Mouse (Mus musculus) embryo, embryonic 10.5 days (tissue): ENCODE measurements around the gene Pla2g12b.

Source experiments
- DNase-seq: peaks from one replicate; pipeline ENCODE4 v3.0.0-alpha.2; 2015; ENCODE audit warnings: low spot score

Pla2g12b gene

DNA sequence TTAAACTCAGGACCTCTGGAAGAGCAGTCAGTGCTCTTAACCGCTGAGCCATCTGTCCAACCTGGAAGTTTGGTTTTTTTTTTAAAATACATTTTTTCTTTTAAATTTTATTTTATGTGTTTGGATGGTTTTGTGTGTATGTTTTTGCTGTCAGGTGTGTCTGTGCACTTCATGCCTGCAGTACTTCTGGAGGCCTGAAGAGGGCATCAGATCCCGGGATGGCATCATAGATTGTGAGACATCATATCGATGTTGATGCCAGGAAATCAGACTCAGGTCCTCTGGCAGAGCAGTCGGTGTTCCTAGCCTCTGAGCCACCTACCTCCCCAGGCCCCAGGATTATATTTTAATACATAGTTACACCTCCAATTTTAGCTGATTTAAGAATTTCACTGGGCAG, 10.3 kb downstream of the Pla2g12b start:
- no peak for DNase-seq

DNA sequence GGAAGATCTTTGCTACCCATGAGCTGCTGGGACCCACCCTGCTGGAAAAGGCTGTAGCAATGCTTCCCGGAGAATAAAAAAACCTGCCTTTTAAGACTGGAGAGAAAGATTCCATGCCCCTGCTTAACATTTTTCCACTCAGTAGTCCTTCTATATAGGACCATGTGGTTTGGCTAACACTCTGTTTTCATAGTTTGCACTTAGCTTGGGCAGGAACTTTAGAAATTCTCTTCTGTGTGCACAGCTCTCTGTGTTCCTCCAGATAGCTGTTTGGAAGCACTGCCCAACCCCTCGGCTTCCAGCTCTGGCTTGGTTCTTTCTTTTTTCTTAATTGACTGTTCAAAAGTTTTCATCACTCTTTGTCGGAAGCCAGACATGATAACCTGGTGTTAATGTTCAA, 13.2 kb downstream of the Pla2g12b start:
- DNase-seq, result no peak

DNA sequence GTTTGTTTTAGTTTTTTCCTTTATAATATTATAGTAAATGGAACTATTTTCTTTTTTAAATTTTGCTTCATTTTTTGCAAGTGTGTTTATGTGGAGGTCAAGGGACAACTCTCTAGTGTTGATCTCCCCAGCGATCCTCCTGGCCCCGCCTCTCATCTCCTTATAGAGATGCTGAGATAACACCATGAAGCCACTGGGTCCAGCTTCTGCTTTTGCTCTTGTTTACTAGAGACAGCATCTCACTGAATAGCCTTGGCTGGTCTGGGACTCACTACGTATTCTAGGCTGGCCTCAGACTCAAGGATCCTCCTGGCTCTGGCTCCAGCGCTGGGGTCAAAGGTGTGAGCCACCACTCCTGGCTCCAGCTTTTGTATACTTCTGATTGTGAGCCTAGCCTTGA, 16.1 kb downstream of the Pla2g12b start:
- no peak for DNase-seq

DNA sequence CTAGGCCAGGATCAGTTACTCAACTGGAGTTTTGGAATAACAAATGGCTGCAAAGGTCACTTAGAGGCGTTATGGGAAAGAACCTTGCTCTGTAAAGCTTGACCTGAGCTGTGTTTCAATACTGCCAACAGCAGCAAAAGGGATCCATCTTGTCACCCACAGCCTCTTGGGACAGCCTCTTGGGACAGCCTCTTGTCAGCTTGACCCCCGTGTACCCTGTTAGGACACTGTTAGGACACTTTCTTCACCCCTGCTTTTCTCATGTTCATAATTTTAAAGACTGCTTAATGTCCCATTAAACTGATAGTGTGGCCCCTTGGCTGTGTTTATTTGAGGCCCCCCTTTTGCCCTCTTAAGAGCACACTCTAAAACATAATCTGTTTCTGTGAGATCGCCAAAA, 21.0 kb downstream of the Pla2g12b start:
- no peak for DNase-seq

DNA sequence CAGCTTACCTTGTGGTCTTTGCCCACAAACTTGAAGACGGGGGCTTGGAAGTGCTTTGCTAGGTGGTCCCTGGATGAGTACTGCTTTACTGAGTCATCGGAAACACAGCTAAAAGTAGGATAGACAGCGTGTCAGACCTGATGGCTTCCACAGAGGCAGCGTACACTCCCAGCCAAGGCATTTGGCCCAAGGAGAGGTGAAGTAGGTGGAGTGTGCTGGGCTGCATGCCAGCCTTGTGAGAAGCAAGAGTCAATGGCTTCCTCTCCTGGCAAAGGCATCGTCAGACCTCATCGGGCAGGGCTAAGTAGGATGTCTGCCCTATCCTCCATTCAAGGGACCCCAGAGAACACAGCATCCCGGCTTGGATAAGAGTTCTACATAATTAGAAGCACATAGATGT, 21.9 kb downstream of the Pla2g12b start:
- no peak for DNase-seq

DNA sequence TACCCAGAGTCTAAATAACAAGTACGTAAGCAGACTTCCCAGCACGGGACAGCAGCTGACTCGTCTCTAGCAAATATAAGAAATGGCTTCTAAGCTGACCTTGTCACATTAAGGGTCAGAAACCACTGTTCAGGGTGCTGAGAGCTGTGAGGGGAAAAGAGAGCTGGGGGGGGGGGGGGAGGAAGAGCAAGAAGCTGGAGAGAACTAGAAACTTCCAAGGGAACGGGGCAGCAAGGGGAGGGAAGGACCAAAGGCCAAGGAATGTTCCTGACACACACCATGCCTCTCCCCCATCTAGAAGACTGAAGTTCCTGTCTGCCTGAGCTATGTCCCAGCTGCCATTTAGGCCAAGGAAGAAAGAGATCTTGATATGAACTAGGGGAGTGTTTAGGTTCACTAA, 22.9 kb downstream of the Pla2g12b start:
- no peak for DNase-seq

DNA sequence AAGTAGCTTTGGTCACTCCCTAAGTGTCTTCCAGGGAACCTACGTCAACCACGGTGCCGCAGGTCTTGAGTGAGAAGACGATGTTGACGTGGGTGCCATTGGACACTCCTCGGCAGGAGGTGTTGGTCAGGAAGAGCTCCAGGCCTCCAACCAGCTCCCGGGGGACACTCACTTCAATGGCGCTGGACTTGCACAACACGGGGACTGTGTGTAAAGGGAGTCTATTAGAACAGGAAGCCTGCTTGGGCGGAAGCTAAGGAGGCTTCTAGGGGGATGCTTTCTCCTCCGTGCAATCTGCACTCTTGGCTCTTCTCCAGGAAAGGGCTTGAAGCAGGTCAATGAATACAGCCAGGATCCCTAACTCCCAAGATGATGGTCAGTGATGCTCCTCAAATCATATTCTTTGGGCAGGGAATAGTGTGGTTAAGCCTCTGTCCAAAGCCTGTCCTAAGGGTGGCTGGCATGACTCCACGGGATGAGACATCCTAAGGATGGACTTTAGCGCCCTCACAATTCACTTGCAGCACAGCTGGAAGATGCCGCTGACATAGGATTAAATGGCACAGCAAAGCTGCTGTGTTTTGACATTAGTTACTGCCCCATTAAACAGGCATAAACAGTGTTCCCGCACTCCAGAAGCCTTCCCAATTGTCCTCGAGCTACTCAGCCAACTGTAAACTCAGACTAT, 26.1 kb downstream of the Pla2g12b start:
- no peak for DNase-seq

DNA sequence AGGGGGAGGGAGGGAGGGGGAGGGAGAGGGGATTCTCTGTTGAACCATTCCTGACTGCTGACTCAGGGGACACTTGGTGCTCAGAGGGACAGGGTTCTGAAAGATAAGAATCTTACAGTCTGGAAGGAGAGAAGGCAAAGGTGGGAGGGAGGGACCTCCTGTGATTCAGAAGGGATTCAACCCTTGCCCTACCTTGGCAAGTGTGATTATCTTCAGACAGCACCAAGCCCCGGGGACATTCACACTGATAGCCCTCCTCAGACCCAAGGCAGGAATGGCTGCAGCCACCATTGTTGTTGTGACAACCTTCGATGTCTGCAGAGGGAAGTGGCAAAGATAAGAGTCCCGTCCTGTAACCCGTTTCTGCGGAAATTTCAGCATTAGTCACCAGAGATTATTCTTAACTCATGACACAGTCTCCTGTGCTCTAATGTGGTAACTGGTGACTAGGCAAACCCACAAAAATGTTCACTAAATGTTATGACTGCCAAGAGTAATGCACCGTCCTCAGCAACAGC, 27.3 kb downstream of the Pla2g12b start:
- DNase-seq, result no peak

DNA sequence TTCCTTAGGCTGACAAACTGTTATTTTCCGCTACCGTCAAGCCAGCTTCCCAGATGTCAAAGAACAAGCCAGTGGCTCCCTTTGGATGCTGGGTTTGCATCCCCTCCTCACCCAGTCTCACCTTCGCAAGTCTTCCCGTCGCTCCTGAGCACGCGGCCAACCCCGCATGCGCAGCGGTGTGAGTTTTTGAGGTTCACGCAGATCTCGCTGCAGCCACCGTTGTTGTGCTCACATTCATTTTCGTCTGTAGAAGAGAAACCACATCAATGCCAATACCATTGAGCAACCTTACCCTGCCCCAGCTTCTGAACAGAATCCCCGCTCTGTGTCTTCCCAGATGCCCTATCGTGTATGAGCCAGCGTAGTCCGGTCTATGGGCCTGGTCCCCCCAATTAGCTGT, 32.3 kb downstream of the Pla2g12b start:
- no peak for DNase-seq

DNA sequence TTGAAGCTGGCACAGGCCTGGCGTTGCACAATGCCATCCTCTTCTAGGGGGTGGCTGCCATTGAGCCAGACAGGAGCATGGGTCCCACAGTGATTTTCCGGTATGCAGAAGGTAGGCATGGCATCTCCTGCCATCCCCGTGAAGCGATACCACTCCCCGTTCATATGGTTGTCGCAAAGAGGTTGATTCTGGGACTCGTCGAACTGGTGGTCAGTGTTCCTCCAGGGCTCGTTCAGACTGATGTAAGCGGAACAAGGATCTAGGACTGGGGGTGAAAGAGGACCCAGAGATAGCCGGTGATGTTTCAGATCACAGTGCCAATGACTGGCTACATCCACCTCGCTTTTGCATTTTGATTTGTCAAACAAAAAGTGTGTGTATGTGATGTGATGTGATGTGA, 35.2 kb downstream of the Pla2g12b start:
- no peak for DNase-seq

DNA sequence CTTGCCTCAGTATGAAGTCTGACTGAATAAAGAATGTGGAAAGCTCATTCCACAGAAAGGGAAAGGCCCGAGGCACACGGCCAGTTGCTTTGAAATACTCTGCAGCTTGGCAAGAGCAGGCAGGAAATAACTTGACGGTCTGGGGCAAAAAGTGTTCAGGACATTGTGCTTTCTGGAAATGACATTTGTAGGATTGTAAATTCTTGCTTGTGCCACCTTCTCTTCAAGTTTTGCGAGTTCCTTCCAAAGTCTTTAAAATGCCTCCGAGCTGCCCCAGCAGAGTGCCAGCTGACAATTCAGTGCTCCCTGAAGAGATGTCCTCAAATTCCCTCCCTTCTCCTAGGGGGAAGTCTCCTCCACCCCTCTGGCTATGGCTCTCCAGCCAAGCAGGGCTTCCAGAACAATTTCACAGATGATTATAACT, 36.1 kb downstream of the Pla2g12b start:
- DNase-seq, result no peak

DNA sequence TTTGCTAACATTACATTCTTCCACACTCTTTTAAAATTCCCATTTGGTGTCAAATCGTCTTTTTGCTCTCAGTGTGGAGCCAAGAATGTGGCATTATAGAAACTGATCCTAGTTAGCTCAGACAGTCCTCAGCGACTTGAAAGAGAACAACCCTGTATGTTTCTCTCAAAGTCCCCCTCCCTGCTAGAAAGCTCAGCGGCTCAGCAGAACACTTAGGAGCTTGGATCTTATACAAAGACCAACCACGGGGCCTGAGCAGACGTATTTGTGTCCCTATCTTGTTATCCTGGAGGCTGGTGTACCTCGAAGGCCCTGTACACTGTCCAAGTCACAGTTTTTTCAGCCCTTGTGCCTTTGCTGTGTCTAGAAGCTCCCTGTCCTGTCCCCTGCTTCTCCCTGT, 36.7 kb downstream of the Pla2g12b start:
- DNase-seq, result no peak

DNA sequence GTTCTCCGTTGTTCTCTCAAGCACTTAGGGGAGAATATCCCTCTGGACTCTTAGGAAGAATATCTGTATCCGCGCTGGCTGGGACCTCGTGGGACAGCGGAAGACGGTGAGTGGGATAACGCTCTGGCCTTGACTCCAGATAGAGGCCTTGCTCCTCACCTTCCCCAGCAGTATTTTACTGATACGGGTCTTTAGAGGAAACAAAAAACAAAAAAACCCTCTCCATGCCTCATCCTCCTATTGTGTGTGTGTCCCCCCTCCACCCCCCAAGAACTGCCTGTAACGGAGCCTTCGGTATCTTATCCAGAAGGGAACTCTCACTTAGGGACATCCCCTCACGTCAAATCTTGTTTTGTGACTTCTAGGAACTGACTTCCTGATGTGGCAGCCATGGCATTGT, 38.3 kb downstream of the Pla2g12b start, which contains the start of gene Oit3:
TSS of gene Oit3 (minus strand) at position 44 of the 400 bp plus-strand sequence.
- DNase-seq, result no peak

DNA sequence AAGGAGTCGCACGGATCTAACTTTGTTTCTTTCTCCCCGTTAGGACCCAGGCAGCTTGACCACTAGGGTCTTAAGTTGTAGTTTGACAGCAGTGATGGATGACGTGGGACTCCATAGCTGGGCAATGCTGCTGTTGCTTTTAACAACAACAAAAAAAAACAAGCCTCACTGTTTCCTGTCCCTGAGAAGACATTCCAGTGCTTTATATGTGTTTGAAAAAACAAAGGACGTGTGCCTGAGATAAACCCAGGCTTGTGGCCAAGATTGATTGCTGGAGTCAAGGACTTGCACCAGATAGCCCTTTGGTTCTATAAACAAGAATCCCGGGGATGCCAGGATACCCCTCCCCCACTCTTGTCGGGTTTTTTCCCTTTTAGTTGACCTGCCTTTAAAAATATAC, 39.8 kb downstream of the Pla2g12b start:
- peak; percentile 61 for DNase-seq

DNA sequence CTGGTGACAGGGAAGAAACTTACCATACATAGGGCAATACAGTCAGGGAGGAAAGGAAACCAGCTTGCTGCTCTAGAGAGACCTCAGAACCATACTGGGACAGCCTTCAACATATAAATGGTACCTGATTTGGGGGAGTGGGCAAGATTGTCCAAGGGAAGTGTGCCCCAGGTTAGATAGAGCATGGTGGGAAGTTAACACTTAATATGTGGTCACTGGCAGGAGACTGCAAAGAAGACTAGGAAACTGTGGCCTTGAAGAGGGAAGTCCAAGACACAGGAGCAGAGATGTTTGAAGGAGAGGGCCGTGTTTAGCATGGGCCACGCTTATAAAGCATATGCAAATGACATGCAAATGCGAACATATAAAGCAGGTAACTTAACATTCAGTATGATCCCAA, 40.6 kb downstream of the Pla2g12b start:
- DNase-seq, result no peak

DNA sequence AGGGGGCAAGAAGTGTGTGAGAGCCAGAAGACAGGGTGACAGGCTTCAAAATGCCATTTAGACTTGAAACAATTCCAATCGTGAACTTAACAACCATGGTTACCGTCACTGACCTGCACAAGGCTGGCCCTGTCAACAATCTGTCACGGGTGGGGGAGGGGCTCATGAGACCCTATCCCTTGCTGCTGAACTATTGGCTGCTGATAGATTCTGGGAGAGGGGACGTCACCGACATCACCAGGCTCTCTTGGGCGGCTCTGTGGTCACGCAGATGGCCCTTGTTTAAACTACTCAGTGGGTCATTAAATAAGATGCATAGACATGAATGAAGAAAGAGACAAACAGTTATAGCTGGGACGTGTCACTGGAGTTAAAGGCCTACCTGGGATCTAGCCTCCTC, 41.2 kb downstream of the Pla2g12b start:
- peak; percentile 27 for DNase-seq

DNA sequence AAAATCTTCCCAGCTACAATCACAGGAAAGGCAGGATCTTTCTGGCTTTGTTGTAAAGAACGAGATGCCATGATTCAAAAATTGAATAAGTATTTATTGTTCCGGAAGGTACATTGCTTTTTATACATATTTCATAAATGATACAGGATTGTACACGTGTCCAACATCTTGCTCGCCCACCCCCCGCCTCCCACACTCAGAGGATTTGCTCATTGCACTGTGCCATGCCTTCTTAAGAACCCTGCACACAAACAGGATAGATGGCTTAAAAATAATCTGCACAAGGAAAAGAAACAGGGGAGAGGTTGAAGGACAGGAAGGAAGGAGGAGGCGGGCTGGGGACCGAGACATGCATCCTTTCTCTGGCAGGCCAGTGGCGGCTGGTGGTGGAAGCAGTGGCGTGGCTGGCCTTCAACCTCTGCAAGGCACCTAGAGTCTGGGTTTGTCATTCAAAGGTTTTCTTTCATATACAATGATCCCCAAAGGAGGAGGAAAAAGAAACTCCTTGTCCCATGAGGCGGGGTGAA, 43.5 kb downstream of the Pla2g12b start:
- no peak for DNase-seq

DNA sequence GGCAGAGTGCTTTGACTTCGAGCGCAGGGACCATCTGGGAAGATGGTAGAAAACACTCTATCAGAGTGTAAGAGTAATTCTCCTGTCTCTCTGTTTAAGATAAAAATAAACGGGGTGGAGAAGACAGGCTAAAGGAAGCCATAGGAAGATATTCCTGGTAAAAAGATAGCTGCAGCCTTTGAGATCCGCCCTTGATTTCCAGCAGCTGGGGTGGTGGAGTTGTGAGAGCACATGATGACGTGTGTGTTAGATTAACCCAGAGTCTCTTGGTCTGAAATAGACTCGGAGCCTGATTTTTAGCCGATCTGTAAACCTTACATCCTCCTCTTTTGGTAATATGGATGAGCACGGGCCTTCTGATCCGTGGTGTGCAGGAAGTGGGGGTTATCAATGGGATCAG, 44.1 kb downstream of the Pla2g12b start:
- DNase-seq, result no peak

DNA sequence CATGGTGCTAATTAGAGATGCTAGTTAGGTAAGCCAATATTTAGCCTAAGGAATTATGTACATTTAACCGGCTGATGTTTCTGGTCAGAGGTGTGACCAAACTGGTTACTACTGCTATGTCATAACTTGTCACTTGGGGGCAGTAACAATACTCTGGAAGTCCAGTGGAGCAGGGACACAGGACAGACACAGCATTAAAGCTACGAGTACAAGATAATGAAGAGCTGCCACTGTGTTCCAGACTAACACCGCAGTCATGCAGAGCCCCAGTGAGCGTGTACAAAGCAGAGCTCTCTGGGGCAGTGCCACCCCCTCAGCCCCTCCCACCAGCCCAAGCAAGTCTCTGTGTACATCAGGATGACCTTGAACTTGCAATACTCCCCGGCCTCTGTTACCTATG, 48.4 kb downstream of the Pla2g12b start:
- DNase-seq, result peak; percentile 78

DNA sequence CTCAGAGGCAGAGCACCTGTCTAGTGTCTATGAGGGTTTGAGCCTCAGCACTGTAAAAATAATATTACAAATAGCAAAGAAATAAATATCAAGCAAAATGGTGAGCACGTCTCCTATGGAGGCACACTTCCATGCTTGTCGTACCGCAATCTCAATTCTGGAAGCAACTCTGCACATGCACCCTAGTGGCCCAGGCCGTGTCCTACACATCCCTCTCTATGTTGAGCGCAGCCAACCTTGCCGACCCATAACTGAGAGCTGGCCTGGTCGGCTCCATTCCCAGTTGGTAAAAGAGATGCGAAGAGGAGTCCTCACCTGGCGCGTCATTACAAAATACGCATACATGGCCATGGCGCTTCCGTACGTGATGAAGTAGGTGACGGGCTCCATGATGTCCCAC, 51.2 kb downstream of the Pla2g12b start:
- DNase-seq, result no peak

DNA sequence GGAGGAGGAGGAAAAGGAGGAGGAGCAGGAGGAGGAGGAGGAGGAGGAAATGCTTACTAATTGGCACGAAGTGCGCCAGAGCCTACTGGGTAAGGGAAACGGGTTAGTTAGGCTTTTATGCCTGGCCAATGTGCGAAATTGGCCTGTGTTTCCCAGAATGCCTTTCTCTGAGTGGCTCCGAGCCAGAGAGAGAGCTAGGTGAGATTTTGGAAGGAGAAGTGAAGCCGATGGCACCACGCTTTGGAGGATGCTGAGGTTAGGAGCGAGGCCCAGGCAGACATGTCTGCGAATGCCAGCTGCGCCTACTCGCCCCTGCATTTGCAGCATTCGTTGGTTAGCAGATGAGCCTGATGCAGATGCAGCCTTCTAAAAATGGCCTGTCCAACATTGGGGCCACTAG, 56.3 kb downstream of the Pla2g12b start:
- DNase-seq, result no peak

DNA sequence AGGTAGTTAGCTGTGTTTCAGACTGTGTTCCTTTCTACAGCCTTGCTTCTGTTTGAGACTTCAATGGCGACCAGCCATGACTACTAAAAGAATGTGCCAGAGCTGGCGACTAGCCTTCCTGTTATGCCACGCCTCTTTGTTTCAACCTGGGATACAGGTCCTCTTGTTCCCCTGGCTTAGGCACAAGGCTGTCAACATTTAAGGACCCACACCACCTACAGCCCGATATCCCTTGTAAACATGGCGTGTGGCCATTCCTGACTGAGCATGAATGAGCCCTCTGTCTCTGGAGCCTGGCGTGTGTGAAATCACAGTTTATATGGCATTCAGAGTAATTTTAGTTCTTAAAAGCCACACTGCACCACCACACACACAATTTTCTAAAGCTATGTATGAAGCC, 58.8 kb downstream of the Pla2g12b start:
- no peak for DNase-seq

DNA sequence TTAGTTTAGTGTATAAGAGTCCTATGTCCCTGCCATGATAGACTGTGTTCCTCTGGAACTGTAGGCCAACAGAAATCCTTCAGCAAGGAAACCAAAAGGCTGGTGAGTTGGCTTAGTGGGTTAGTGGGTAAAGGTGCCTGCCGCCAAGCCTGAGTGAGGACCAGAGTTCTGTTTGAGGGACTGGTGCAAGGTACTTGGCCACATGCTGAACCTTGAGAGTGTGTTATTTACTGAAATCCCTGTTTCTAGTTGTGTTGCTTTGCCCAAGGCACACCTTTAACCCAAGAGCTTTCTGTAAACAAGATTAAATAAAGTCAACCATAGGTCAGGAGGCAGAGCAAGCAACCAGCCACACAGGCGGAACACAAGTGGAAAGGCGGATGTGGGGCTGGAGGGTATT, 62.1 kb downstream of the Pla2g12b start:
- no peak for DNase-seq

DNA sequence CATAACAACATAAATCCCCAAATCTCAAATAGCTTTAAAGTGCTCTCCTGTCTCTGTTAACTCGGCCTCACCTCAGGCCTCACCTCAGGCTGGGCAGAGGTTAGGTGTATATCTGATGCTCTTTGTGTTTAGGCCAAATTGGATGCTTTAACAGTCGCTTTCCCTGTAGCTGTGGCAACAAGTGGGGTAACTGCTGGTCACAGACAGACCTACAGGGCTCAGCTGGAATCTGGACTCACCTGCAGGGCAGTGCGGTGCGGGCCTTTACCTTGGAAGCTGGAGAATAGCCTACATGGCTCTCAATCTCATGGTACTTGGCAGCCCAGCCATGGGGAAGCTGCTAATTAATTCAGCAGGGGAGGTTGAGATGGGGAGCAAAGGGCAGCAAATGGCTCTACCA, 63.2 kb downstream of the Pla2g12b start:
- DNase-seq, result no peak
